Mouse (Mus musculus) right cerebral cortex, postnatal 14 days (tissue): ENCODE measurements around the gene Cxcl10.

Experiments
- DNase-seq: peaks from one replicate; pipeline ENCODE4 v3.0.0; 2022

Cxcl10 gene

DNA sequence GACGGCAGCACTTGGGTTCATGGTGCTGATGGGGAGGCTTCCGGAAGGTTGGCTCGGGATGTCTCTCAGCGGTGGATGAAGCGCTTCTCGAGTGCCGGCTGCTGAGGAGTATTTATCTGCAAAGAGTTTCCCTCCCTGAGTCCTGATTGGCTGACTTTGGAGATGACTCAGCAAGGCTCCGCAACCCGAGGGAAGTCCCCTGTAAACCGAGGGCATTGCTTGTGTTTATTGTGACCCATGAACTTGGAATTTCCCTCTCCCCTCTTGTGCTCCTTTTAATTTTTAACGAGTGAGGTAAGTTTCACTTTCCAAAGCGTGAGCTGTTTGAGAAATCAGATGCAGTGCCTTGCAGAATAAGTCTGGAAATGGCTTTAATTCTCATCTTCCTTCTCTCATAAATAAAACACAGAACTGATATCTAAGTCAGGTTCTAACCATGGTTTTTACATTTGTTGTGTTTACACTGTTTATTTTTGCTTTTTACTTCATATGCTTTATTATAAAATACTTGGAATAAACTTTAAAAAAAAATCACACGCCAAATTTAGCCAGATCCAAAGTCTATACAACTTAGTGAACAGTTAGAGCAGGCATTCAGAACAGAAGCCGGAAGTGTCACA is at the start of gene Cxcl10:
TSS of gene Cxcl10 (minus strand) at position 96 of the 620 bp plus-strand sequence.
- DNase-seq = peak; percentile 22

DNA sequence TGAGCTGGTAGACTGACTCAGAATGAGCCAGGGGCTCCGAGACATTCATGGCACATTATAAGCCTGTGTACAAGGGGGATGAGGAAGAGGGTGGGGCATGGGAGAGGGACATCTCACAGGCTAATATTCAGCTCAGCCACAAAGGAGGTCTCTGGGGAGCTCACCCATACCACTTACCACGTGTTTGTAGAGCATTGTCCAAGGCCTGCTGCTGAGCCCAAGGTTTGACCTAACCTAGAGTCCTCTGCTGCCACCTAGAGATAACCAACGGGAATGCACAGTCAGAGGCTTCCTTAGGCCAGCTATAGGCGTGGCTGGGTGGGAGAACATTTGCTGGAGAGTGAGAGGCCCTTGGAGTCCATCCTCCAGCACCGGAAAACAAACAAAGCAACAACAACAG is 49.5 kb upstream of the Cxcl10 start:
- DNase-seq = peak; percentile 69

DNA sequence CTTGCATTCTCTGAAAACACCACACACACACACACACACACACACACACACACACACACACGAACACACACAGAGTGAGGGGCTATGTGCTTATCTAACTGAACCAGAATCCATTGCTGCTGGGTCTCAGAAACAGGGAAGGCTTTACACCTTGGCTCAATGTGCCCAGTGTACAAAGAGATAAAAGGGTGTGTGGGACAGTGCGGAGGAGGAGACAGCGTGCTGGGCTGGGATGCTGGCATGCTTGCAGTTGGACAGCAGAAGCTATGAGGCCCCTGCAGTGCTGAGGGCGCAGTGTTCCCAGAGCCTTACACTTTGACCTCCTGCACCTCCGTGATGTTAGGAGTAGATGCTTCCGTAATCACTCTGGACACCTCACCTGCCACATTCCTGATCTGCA is 47.8 kb upstream of the Cxcl10 start:
- DNase-seq = no peak

DNA sequence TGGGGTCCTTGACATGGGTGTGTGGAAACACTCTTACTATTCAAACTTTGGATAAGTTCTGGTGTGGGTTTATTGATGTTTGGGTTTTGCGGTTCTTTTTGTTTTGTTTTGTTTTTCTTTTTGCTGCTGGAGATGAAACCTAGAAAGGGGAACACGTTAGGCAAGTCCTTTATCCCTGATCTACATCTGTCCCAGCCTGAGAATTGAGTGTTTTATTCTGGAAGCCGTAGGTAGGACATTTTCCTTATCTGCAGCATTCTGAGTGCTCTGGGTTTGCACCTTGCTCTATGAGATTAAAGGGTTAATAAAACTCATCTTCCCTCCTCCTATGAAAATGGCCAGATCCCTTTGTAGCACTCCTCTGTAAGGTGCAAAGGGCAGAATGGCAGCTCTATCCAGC is 47.1 kb upstream of the Cxcl10 start:
- DNase-seq = no peak

DNA sequence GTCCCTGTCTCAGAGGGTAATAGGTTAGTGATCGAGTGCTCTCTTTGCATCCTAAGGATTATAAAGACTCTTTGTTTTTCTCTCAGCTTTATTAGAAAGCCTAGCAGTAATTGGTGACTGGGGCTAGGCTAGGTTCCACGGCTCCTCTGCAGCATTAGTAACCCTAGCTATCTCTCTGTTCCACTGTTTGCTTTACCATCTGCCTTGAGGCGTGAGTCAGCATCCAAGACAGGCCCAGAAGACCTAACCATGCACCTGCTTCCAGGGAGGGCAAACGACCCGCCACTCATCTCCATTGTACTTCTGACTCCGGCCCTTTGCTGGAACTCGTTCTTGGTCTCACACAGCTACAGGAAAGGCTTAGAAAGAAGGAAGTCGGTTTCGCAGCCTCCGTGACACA is 45.2 kb upstream of the Cxcl10 start:
- no peak for DNase-seq

DNA sequence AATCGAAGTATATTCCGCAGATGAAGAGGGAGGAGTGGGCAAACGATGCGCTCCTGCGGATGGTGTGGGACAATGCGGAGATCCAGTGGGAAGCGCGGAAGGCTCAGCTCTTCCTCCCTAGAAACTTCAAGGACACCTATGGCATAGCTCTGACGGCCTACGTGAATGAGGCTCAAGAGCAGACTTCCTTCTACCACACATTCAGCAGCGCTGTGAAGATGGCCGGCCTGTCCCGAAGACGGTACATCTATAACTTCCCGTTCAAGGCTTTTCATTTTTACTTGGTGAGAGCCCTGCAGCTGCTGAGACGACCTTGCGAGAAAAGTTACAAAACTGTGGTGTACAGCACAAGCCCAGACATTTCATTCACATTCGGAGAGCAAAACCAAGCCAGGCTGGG is 43.9 kb upstream of the Cxcl10 start:
- DNase-seq = no peak

DNA sequence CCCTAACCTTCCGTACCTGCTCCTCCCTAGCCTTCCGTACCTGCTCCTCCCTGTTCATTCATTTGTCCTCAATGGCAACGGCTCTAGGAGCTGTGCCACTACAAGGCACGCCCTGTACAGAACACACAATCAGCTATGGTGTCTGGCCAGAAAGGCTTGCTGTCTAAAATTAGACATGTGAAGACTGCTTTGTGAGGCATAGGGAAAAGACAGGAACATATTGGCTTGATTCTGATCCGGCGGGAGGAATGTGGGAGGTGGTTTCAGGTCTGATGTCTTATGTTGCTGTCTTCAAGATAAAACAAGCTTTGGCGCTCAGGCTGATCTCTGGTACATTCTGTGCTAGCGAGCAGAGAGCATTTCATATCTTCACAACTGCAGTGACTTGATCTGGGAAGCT is 41.9 kb upstream of the Cxcl10 start:
- no peak for DNase-seq

DNA sequence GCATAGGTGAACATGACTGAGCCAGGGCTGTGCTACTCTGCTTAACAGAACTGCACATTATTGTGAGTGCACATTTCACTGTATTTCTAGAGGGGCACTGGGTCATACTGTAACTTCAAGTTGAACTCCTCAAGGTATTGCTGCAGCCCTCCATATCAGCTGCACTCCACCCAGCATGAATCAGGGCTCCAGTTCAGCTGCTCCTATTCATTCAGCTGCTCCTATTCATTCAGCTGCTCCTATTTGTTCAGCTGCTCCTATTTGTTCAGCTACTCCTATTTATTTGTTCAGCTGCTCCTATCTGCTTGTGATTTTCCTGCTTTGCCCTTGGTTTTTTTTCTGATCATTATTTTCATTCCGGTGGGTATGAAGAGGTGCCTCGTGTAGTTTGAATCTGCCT is 41.3 kb upstream of the Cxcl10 start:
- DNase-seq = no peak

DNA sequence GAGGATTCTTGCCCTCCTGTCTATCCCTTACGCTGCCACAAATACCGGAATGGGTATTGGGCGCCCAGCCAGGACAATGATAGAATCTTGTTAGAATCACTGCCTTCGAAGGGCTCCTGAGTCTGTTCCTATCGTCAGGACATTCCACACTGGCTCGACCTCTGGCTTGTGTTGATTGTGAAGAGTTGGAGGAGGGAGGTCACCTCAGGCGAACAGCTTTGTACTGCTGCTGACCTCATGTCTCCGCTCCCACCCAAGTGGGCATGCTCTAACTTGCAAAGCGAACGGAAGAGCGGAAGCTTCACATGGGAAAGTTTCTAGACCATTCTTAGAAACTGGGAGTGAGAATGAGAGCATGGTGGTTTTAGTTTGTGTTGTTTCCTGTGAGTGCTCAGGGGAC is 38.7 kb upstream of the Cxcl10 start:
- DNase-seq = no peak

DNA sequence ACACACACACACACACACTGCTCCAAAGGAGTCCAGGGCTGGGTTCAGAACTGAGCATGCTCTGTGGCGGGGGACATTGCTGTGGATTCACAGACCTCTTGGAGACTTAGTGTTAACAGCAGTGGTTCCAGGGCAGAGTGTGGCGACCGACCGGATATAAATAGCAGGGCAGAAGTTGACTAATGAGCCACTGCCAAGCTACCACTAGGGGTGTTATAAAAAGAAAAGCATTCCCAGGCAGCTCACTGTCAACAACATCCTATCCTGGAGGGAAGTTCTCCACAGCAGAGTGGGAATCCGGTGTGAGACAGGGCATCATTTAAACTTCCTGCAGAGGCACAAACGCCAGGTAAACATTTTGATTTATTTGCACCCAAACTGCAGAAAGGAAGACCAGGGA is 38.0 kb upstream of the Cxcl10 start:
- no peak for DNase-seq

DNA sequence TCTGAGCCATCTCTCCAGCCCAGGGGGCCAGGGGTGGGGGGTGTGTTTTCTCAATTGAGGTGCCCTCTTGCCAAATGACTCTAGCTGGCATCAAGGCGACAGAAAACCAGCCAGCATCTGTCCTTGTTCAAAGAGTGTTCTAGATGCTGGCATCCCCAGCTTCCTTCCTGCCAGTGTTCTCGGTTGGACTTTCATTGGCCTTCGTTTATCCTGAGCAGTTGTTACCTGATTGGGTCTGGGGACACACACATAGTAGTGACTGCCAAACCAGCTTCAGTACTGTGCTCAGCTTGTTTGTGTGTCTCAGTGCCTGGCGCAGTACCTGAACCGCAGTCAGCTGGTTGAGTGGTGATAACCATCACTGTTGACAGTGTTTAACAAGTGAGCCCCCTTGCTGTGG is 37.4 kb upstream of the Cxcl10 start:
- DNase-seq = no peak

DNA sequence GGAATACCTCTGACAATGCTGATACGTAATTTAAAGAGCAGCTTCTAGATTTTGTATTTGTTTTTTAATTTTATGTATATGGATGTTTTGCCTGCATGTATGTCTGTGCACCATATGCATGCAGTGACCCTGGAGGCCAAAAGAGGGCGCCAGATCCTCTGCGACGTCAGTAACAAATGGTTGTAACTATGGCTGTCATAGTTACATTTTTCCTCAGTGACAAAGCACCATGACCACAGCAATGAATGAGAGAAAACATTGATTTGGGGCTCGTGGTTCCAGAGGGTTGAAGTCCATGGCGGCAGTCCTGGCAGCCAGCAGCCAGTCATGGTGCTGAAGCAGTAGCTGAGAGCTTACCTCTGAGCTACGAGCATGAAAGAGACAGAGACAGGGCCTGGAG is 36.2 kb upstream of the Cxcl10 start:
- DNase-seq = no peak

DNA sequence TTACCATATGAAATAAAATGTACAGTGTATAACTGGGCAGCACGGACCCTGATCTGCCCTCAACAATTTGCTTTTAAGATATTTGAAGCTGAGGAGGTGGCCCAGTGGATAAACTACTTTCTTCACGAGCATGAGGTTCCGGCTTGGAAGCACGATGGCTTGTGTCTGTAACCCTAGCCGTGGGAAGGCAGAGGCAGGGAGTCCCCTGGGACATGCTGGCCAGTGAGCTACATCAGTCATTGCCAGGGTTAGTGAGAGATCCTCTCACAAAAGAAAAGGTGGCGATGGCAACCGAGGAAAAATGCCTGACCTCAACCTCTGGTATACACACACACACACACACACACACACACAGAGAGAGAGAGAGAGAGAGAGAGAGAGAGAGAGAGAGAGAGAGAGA is 35.1 kb upstream of the Cxcl10 start:
- no peak for DNase-seq

DNA sequence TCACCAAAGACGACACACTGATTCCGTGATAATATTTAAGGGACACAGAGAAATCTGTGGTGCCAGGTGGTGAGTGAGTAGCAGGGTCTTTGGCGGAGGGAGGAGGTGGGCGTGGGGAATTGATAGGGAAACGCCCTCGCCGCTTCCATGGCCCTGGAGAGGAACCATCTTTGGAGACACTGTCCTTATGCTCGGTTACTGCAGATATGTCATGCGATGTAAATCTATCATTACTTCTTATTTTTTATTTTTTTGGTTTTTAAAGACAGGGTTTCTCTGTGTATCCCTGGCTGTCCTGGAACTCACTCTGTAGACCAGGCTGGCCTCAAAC is 33.6 kb upstream of the Cxcl10 start:
- DNase-seq = no peak

DNA sequence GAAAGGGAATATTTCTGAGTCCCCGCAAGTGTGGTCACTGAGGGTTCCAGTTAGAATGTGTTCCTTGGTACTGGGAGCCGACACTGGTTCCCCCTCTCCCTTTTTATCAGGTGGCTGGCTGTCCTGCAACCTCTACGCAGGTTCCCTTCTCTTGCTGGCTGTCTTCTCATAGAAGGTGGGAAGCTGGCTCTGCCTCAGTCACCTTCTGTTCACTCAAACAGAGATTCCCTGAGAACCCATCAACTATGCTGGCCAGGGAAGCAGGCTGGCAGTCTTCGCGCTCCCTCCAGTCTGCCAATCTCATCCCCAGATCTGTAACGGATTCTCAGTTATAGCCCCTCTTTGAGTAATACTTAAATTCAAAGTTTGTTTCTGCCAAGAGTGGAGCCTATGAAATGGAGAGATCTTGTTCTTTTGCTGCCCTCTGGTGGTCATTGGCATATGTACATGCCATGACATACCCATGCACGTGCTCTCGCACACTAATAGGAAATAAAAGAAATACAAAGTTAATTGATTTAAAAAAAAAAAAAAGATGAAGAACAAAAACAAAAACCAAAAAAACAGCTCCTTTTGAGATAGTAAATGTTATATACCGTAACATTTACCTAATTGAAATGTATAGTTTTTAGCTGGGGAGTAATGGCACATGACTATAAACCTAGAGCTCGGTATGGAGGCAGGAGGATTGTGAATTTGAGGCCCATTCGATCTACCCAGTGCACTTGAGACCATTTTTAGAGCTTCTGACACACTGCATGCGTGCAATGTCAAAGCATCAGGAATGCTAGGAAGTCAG is 33.1 kb upstream of the Cxcl10 start:
- peak; percentile 84 for DNase-seq

DNA sequence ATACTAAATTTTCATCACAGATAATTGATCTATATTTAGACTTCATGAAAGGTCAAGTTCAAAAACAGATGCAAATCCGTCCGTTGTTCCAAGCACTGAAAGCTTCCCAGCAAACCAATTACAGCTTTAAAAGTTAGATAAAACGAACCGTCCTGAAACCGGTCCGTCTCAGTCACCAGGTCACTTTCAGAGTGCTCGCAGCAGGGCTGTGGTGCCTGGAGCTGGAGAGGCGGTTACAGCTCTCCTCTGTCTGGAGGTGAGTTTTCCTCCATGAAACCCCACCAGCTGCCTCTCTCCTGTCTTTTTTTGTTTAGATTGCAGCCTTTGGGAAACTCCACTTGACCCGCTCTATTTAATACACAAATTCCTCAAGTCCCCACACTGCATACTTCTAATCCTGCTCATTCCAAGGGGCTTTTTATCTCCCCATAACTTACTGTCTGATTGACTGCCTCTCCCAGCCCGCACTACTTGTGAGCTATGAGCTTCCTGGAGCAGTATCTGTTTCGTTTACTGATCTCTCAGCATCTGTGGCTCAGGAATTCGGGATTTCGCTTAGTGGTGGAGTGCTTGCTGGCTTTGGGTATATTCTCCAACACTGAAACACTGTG is 28.2 kb upstream of the Cxcl10 start:
- no peak for DNase-seq

DNA sequence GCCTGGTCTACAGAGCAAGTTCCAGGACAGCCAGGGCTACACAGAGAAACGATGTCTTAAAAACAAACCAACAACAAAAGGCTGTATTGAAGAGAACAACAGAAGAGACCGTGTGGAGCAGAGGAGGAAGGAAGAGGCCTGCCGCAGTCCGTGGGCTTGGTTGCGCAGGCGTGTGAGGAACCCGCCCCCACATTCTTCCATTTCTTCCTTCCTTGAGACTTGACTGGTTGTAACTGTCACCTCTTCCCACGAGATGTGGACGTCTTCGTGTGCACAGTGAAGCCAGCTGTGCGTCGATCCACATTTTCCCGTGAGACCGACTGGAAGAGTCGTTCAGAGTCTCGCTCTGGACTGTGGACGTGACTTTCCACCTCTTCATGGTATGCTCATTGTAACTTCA is 26.7 kb upstream of the Cxcl10 start:
- no peak for DNase-seq

DNA sequence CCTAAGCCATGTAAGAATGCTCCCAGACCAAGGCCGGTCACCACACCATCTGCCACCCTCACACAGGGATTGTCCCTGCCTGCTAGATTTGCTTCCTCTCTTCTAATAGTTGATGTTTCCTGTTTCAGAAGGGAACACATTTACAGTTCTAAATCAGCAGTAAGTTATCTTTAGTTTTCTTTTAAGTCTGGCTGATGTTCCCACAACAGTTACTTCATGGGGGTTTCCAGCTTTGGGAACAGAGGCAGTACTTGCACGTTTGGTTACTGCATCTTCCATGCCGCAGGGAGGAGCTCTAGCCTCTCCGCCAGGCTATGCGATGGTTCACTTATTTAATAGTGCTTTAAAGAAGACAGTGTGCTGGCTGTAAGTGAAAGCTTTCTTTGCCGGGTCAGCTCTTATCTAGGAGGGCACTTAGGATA is 26.0 kb upstream of the Cxcl10 start:
- no peak for DNase-seq

DNA sequence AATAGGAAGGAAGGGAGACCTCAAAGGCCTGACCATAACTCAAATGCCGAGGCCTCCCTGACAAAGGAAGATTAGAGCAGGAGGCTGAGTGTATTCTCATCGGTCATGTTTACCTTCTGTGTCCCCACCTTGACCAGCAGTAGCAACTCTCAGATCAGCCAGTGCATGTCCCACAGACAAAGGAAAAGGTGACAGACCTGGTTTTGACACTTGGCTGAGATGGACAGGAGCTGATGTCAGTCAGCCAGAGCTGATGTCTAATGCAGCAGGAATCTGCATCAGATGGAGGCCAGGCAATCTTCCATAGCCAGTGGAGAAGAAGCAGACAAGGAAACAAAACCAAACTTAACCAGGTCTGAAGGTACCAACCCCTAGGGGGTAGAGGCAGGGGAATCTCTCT is 23.9 kb upstream of the Cxcl10 start:
- DNase-seq = no peak

DNA sequence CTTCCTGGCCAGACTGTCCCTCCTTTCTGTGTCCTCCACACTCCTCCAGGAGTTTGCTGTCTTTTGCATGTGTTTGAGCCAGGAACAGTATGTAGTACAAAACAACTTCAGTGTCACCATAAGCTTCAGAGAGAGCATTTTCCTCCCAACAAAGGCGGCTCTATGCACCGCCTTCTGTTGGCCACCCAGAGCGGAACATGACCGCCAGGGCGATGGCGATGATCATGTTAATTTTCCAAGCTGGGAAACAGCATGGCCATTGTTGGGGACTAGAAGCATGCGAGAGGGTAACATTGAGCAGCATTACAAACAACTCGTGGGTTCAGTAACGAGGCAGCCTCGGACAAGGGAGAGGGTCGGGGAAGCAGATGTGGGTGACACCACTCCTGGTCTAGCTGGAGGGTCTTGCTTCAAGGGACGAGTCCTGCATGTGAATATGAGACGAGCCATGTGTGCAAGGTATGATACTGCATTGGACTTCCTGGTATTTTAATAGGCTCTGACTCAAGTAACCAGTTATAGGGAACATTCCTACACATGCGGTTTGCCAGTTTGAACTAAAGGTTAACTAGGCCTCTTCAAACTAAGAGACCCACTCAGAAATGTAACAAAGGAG is 22.8 kb upstream of the Cxcl10 start:
- no peak for DNase-seq

DNA sequence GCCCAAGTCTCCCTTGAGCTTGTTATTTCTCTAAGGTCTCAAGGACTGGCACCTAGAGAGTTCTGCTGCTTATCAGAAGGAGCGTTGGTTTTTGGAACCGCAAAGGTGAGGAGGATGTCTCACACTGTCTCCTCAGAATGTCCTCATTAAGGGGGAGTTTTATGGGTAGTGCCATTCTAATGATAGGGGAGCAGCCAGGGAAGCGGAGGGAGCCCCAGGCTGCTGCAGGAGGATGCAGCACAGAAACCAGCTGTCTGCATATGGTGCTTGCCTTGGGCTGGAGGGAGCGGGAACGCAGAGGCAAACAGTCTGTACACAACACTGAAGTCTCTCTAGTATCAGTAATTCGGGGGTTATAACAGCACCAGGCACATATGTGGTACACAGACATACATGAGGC is 22.2 kb upstream of the Cxcl10 start:
- DNase-seq = no peak

DNA sequence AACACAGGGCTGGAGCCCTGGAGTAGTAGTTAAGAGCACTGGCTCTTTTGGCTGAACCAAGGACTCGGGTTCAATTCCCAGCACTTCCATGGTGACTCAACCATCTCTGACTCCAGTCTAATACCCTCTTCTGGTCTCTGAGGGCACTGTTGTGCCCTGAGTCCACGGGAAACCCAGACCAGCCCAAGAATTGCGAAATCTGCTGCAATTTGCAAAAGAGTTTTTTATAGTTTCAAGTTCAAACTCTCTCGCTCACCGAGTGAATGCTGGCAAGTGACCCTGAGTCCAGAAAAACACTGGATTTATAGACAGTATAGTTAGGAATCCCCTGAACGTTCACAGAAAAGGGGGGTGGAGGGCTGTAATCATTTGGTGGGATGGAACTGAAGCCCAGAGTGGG is 21.7 kb upstream of the Cxcl10 start:
- no peak for DNase-seq

DNA sequence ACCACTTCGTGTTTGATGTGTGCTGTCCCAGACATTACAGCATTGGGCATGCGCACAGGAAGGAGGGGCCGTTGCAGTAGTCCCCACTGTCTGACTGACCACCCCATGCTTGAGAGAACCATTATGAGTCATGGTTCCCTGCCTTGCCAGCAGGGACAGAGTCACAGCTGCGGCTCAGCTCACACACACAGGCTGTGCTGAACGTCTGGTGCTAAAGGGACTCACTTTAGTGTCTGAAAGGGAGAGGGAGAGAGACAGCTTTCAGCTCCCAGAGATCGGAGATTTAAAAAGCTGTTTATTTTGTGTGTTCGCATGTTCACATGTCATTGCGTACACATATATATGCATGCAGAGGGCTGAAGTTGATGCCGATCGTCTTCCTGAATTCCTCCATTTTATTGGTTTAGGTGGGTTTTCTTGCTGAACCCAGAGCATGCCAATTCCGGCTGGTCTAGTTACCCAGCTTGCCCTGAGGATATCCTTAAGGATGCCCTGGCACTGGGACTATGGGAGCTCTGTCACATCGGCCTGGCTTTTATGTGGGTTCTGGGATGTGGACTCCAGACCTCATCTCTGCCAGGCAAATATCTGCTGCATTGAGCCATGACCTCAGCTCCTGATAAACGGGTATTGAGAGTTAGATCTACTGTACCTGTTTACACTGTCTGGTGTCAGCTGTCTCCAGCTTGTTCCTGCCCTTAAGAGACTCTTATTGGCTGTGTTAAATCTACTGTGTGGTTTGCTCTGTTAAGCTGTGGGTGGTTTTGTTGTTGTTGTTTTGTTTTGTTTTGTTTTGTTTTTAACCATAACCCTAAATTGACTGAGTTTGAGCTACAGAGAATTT is 20.7 kb upstream of the Cxcl10 start:
- DNase-seq = peak; percentile 43
